Mouse (Mus musculus) ES-Bruce4 (cell line): ENCODE data around the gene Hrk.

ENCODE experiments used
- CTCF ChIP-seq: IDR thresholded peaks from one replicate; pipeline ENCODE4 v1.8.1; 2011; ENCODE audit warnings: low read depth, low read length
- EP300 ChIP-seq: IDR thresholded peaks from 2 replicates; pipeline ENCODE4 v1.6.1; 2011; ENCODE audit warnings: low read depth, low read length; ENCODE audit not compliant: insufficient read depth
- POLR2A ChIP-seq: IDR thresholded peaks from one replicate; pipeline ENCODE4 v1.8.1; 2011; ENCODE audit warnings: low read length; ENCODE audit not compliant: insufficient read depth

DNA sequence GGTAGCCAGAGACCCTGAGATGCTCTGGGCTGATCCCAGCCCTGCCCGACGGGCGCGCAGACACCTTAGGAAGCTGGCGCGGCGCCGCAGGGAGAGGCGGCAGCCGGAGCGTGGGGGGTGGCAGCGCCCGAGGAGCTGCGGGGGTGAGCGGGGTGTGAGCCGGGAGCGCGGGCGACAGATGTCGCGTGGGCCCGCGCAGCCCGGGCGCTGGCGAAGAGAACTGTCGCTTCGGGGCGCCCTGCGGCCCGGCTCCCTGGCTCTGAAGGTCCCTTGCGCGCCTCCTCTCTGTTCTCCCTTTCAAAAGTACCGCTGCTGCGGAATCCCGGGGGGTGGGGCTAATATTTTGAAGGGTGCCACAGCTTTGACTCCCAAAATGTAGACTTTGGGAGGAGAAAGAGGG, 7.2 kb downstream of the Hrk start:
- no peak for TF ChIP-seq CTCF
- no peak for TF ChIP-seq POLR2A
- no peak for TF ChIP-seq EP300
